Mouse (Mus musculus): Measurements from ENCODE around the gene Tnfrsf13c.

Tnfrsf13c gene

GRCm38 (mm10) chr15:82183596-82183995 lies 40.6 kb downstream of the Tnfrsf13c start:
- DNase-seq (ENCODE audit: low spot score) = no peak

- DNase-seq (ENCODE audit: low spot score) = no peak
These were observed 41.9 kb downstream of the Tnfrsf13c start for GRCm38 (mm10) chr15:82182311-82182710.

- DNase-seq (ENCODE audit: low spot score) = no peak
These were observed 43.0 kb downstream of the Tnfrsf13c start for GRCm38 (mm10) chr15:82181131-82181530.

- DNase-seq (ENCODE audit: low spot score) = no peak
These were observed 46.4 kb downstream of the Tnfrsf13c start for GRCm38 (mm10) chr15:82177743-82178290.

- DNase-seq (ENCODE audit: low spot score) = no peak
These were observed 49.1 kb downstream of the Tnfrsf13c start for GRCm38 (mm10) chr15:82175091-82175490.

DNA sequence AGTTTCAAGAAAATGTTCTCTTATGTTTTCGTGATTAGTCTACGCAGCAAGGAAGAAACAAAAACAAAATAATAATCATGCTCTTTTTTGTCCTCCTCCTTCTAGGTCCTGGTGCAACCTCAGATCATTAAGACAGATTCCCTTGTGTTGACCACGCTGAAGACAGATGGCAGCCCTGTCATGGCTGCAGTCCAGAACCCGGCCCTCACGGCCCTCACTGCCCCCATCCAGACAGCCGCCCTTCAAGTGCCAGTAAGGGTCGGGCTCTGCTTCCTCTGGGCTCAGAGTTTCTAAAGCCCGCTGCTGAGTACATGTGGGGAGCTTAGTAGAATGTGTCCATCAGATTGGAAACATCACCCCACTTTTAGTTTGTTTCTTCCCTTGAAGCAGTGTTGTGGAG lies 51.5 kb downstream of the Tnfrsf13c start:
- DNase-seq (ENCODE audit: low spot score) = no peak

Measured in urinary bladder, postnatal 25 days (tissue).